Mouse (Mus musculus) thymus, postnatal 10 days (tissue): ENCODE results near the gene Fam161b.
"Not testable (repeated sequence)": the region's sequence is repeated elsewhere in the genome, so short reads cannot be mapped to it uniquely, and the experiment has no call there.

ENCODE experiments used
- DNase-seq, 2 experiments: peaks; one replicate each; pipeline ENCODE4 v3.0.0; 2021; ENCODE audit warnings: low spot score in 2 of 2

The Fam161b gene

GRCm38 (mm10) chr12:84382369-84382768 is 20.7 kb upstream of the Fam161b start:
- no peak for DNase-seq

- no peak for DNase-seq
Observed at GRCm38 (mm10) chr12:84373831-84374481, 12.3 kb upstream of the Fam161b start.

DNA sequence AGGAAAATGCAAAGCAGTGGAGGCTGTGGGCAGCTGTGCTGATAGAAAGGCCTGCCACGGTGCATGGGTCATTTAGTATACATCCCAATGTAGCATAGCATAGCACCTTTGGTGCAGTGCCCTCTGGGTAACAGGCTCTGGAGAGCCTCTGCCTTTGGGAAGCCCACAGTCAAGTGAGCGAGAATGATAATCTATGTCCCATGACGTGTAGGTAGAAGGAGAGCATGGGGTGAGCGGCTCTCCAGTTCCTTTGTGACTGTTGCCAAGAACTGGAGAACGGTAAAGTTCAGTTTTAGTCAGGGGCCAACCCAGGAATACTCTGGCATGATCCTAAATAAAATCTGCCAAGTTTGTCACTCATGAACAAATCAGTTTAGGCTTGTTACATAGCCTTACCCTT is 10.0 kb upstream of the Fam161b start:
- DNase-seq: no peak

GRCm38 (mm10) chr12:84366971-84367370 is 5.3 kb upstream of the Fam161b start:
- DNase-seq: no peak

DNA sequence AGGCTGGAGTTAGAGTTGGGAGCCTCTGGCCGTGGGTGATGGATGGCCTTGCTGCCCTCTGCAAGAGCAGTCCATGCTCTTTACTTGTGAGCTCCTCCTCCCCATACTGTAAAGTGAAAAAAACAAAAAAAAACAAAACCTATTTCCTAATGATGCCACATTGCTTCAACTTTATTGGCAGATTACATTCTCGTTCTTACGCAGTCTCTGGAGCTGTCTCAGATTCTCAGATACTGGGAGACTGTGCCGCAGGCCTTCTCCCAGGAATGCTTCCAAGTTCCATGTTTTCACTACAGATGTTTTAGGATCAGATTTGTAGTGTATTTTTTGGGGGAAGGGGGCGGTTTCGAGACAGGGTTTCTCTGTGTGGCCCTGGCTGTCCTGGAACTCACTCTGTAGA is 3.5 kb upstream of the Fam161b start:
- no peak for DNase-seq

DNA sequence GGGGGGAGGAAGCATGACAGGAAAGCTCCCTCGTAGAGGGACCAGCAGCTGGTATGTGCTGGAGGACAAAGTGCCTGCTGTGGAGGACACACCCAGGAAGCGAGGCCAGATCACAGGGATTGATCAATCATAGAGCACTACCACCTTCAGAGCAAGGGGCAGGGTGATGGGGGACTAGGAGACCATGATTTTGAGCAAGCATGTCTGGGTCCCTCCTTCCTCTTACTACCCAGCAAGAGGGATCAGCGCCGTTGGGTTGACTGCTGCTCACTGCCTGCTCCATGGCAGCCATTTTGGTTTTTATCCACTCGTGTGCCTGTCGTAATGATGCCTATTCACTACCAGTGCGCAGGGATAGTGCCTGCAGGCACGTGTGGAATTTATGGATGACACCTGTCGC is 2.7 kb upstream of the Fam161b start:
- DNase-seq: no peak

DNA sequence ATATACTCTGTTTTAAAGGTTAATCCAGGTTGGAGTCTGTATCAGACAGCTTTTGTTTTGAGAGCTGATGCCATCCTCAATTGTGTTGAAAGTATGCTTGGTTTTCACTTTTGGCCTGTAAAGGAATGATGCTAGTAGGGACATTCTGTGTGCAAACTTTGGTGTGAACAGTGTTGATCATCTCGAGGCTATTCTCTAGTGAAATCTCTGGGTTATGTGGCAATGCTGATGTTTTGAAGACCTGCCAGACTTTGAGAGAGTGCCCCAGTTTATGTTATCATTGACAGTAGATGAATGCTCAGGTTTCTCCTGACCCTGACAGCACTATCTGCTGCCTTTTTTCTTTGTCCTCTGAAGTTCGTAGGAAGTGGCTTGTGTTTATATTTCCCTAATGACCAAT is 1.2 kb upstream of the Fam161b start:
- no peak for DNase-seq

- not testable (repeated sequence) for DNase-seq
Observed at GRCm38 (mm10) chr12:84358699-84359098, 2.9 kb downstream of the Fam161b start.

- DNase-seq: no peak
Observed at GRCm38 (mm10) chr12:84347192-84347591, 14.4 kb downstream of the Fam161b start.

- DNase-seq: no peak
Observed at GRCm38 (mm10) chr12:84336963-84337625, 24.5 kb downstream of the Fam161b start.

DNA sequence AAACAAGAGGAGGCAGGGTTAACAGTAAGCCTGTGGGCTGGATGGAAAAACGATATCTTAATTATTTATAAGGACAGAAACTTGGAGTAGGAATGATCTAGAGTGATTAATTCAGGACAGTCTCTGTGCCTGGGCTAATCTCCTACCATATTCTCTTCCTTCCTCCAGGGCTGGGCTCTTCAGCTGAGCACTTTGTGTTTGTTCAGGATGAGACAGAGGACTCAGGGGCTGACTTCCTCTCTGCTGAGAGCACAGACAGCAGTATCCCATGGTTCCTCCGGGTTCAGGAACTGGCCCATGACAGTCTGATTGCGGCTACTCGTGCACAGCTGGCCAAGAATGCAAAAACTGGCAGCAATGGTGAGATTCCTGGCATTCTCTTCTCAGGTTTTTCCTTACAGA is 34.5 kb downstream of the Fam161b start:
- no peak for DNase-seq

DNA sequence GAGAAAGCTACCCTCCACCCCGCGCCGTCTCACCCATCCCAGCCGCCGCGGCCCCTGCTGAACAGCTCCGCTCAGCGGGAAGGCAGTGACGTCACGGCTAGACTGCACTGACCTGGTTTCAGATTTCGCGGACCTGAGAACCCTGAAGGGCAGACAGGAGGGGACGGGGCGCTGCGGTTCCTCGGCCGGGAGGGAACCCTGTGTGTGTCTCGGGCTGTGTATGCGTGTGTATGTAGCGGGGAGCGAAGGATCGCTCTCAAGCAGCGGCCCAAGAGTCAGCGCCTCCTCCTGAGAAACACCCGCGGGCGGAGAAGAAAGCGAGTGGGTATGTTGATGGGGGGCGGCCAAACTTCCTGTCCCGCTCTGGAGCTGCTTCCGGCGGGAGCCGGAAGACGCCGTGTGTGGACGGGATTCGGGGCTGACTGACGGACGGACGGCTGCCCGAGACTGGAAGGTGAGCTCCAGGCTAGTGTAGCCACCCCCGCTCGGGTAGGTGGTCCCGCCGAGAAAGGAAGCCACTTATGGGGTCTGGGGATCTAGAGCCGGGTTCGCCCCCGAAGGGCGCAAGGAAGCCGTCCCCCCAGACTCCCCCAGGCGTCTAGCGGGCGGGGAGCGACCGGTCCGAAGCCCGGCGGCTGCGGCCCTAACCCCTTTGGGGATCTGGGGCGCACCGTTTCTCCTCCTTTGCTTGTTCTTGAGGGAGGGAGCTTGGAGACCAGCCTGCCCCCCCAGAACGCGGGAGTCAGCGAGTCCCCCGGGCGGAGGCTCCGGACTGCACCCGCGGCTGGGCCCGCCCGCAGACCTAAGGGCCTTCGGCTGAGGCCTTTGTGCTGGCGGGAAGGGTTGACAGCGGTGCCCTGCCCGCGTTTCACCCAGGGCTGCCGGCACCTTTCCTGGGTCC is 44.7 kb downstream of the Fam161b start, which contains the start of gene Zfp410:
Gene Zfp410, plus strand, starts transcription at position 132 of the 901 bp plus-strand sequence.
- DNase-seq: peak; percentile 71 to 81

DNA sequence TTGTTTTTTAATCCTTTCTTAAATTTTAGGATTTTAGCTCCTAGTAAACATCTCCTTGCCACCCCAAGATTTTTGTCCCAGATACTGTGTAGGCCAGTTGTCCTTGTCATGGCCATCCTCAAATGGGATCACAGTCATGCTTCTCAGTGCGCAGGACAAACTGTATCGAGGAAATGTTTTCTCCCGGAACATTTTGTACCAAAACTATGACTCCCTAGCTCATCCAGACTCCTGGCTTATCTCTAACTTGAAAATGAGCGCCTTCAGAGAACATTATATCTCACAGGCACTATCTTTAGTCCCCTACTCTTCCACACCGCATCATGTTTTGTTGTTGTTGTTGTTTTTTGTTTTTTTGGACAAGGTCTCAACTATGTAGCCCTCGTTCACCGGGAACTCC is 45.6 kb downstream of the Fam161b start:
- DNase-seq: no peak

GRCm38 (mm10) chr12:84311306-84311705 is 50.3 kb downstream of the Fam161b start:
- no peak for DNase-seq

- no peak for DNase-seq
Observed at GRCm38 (mm10) chr12:84304554-84304953, 57.1 kb downstream of the Fam161b start.

DNA sequence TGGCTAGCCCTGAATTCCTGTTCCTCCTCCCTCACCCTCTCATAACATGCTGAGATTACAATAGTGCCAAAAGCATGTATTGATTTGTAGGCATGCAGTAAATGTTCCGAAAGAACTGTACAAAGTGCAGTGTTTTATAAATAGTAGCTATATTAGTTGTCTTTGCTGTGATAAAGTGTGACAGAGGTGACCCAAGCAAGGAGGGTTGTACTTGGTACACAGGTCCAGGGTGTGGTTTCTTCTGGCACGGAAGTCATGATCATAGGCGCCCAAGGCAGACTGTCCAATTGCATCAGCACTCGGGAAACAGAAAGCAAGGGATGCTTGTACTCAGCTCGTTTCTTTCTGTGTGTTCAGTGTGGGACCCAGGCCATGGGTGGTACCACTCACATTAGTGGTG is 57.5 kb downstream of the Fam161b start:
- DNase-seq: no peak

DNA sequence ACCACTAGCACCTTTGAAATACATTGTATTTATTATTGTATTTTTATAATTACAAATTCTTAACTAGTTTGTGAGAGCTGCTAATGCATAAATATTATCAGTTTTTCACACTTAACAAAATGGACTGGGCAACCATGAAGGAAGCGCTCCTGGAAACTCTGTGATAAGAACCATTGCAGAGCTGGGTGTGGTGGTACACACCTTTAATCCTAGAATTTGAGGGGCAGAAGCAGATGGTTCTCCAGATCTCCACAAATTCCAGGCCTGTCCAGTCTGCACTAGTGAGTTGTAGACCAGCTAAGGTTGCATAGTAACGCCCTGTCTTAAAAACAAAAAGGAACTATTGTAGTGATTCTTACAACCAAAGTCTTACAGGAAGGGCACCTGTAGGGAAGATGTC is 62.4 kb downstream of the Fam161b start:
- no peak for DNase-seq

DNA sequence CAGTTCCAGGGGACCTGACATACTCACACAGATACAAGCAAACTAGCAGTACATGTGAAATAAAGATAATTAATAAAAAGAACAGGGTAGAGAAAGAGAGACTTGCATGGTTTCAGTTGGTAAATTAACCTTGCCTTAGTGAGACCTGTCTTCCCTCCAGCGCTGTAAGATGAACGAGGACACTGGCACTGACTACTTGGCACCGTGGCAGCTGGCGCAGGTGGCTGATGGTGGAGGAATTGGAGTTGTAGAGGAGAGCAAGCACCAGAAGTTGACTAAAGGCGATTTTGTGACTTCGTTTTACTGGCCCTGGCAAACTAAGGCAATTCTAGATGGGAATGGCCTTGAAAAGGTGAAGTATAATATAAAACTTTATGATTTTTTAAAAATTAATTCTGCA is 63.8 kb downstream of the Fam161b start:
- DNase-seq: no peak
